Mouse (Mus musculus): ENCODE measurements around the gene Shisa9.

The Shisa9 gene

GRCm38 (mm10) chr16:12072573-12072972 is 88.7 kb downstream of the Shisa9 start:
- peak; percentile 52 for DNase-seq (ENCODE audit: low read depth, low spot score)

DNA sequence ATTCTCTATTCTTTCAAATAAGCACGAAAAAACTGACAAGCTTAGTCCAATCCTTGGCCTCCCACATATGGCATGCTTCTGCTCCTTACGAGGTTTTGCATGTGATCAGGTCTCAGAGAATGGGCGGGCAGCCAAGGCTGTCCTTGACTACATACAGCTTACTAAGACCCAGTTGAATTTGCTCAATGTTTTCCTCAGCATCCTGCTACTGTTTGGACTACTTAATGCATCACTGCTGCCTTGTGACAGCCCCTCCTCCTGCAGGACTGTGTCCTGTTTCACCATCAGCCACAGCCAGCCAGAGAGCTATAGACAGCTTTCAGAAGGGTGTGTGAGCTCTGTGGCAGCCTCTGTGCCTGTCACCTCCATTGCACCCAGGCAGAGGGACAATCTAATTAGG is 92.4 kb downstream of the Shisa9 start:
- DNase-seq (ENCODE audit: low read depth, low spot score) = peak; percentile 67

- DNase-seq (ENCODE audit: low read depth, low spot score) = no peak
Observed at GRCm38 (mm10) chr16:12076700-12077099, 92.8 kb downstream of the Shisa9 start.

DNA sequence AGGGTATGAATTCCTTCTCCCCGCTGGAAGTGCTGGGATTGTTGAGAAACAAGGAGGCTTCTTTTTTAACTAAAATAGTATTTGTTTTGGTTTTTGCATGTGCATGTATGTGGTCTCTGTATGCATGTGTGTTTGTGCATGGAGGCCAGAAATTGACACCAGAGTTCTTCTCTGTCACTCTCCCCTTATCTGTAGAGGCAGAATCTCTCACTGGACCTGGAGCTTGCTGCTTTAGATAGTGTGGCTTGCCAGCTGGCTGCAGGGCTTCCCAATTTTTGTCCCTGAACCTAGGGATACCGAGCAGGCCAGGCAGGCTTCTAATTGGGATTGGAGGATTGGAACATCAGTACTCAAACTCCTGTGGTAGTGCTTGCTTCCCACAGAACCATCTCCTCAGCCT is 99.2 kb downstream of the Shisa9 start:
- no peak for DNase-seq (ENCODE audit: low read depth, low spot score)

DNA sequence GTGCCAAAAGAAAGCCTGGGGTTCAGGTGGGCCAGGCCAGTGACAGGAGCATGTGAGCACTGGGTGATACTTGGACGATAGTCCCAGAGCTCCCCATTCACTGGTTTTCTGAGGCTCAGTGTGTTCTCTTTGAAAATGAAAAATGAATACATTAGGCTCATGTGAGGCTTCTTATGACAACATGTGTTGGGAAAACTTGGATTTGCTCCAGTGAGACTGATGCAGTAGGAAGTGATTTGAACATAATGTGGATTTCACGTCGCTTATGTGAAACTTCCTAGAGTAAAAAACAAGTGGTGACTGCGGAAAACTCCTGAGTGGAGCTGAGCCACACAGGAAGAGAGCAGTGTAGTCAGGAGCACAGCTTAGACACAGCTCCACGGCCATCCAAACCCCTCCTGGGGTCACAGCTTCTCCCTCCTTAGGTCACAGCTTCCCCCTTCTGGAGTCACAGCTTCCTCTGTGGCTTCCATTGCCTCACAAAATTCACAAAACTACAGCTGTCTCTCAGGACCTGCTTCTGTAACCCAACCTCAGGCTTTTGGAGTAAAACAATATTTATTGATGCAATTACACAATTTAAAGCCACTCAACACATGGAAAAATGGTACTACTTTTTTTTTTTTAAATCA is 106.8 kb downstream of the Shisa9 start:
- DNase-seq (ENCODE audit: low read depth, low spot score) = peak; percentile 71

GRCm38 (mm10) chr16:12093253-12093652 is 109.3 kb downstream of the Shisa9 start:
- no peak for DNase-seq (ENCODE audit: low read depth, low spot score)

GRCm38 (mm10) chr16:12094784-12095315 is 110.9 kb downstream of the Shisa9 start:
- DNase-seq (ENCODE audit: low read depth, low spot score) = peak; percentile 47

GRCm38 (mm10) chr16:12095365-12095764 is 111.5 kb downstream of the Shisa9 start:
- peak; percentile 63 for DNase-seq (ENCODE audit: low read depth, low spot score)

DNA sequence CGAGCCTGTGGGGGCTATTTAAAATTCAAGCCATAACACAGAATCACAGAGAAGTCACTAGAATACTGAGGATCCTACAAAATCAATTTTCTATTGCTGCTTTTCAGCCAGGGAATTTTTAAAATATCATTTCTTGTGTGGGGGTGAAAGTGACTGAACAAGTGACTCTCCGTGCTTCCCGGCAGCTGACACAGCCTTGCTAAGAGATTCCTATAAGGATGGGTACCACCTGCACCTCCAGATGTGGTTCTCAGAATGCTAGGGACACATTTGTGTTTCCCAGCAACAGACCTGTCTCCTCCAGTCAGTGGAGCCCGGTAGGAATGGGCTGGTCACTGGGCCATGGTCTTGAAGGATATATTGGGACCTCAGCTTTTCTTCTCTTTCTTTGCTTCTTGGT is 124.5 kb downstream of the Shisa9 start:
- DNase-seq (ENCODE audit: low read depth, low spot score) = peak; percentile 55

GRCm38 (mm10) chr16:12110851-12111437 is 127.0 kb downstream of the Shisa9 start:
- DNase-seq (ENCODE audit: low read depth, low spot score) = peak; percentile 65

- peak; percentile 41 for DNase-seq (ENCODE audit: low read depth, low spot score)
Observed at GRCm38 (mm10) chr16:12114396-12114795, 130.5 kb downstream of the Shisa9 start.

DNA sequence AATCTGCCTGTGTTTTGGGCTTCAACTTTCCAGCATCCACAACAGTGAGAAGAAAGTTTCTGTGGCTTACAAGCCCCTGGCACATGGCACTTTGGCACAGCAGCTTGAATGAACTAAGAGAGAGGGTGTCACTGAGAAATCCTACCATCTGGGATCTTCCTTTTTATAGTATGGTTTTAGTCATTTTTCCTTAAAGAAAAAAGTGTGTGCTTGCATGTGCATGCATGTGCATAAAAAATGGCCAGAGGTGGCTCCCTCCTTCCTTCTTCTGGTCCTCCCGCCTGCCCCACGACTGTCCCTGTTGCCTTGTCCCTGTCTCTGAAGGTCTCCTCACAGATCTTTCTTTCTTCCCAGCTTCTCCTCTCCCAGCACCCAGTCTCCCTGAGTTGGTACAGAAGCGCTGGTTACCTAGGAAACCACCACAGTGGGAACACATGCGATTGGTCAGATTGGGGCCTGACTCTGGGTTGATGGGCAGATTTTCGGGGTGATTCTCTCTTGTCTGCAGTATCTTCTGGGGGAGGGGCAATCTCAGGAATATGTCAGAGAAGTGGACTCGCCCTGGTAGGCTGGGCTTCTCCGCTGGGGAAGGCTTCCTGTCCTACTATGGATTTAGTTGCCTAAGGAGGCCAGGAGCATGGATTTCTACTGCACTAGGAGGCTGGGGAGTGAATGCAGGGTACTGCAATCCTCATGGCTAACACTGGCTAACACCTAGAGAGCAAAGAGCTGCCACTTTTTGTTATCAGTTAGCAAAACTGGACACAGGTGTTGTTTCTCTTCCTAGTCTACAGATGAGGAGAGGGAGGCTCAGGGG is 131.3 kb downstream of the Shisa9 start:
- DNase-seq (ENCODE audit: low read depth, low spot score) = peak; percentile 85

DNA sequence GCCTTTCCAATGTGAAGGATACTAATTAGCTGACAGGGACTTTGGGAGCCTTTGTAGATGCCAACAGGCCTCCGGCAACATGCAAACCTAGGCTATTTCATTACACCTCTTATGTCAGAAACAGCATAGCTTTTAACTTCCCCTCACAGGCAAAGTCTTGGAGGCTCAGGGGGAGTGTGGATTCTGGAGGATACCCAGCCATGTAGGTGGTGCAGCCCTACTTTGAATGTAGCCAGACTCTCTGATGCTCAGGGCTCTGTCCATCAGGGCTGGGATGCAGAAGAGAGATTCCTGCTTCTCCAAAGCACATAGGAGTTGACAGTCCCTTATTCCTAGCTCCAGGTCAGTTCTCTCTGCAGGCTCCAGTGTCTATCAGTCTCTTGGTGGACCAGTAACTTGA is 133.0 kb downstream of the Shisa9 start:
- peak; percentile 43 for DNase-seq (ENCODE audit: low read depth, low spot score)

GRCm38 (mm10) chr16:12119463-12119862 is 135.6 kb downstream of the Shisa9 start:
- DNase-seq (ENCODE audit: low read depth, low spot score) = peak; percentile 69

GRCm38 (mm10) chr16:12129782-12130181 is 145.9 kb downstream of the Shisa9 start:
- DNase-seq (ENCODE audit: low read depth, low spot score) = no peak

- peak; percentile 62 for DNase-seq (ENCODE audit: low read depth, low spot score)
Observed at GRCm38 (mm10) chr16:12146666-12147065, 162.8 kb downstream of the Shisa9 start.

DNA sequence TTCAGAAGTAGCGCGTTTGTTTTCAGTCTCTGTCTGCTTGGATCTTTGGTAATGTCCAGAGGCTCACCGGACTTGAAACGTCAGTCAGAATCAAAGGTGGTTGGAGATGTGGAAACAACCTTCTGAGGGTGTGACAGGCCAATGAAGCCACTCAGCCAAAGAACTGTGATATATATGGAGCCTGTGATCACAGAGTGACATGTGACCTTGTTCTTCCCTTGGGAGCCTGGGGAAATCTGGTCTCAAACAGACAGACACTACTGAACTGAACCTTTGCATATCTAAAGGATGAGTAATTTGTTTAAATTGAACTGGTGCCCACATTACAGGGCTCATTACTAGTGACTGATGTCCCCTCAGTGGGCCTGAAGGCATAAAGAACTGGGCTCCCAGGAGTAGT is 168.1 kb downstream of the Shisa9 start:
- no peak for DNase-seq (ENCODE audit: low read depth, low spot score)

GRCm38 (mm10) chr16:12154476-12154875 is 170.6 kb downstream of the Shisa9 start:
- DNase-seq (ENCODE audit: low read depth, low spot score) = peak; percentile 47

DNA sequence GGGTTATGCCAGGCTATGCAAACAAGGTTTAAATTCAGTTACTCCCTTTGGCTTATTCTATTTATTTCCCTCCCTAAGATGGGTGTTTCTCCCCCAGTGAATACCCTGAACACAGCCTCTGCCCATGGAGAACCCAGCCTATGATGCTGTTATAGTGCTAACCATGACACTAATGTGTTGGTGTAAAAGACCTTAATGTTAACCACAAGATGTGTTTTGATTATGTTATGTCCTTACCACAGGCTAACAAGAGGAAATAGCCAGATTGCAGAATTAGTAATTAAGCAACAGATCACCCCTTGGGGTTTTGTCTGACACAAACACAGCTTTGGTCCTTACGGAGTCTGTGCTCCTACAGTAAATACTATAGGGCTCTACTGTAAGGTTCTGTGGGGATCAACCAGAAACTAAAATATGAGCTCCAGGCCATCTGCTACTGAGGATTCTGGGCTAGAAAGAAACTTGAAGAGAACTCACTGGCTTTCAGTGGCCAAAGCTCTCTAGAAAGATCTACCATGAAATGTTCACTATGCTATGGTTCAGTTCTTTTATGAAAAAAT is 189.6 kb downstream of the Shisa9 start:
- no peak for DNase-seq (ENCODE audit: low read depth, low spot score)

DNA sequence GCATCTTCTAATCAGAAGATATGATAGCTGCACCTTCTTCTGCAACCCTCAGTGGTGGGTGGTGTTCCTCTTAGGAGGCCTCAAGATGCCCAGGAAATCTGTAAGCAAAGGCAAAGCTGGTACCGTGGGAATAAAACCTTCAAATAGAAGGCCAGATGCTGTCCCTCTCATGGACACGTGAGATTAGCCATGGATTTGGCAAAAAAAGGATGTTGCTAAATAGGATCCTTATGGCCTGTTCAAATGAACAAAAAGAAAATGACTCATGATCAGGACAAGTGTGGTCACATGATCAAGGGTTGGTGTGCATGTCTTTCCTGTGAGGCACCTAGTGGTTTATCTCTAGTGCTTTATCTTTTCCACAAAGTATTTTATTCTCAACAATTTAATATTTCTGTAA is 194.1 kb downstream of the Shisa9 start:
- peak; percentile 44 for DNase-seq (ENCODE audit: low read depth, low spot score)

DNA sequence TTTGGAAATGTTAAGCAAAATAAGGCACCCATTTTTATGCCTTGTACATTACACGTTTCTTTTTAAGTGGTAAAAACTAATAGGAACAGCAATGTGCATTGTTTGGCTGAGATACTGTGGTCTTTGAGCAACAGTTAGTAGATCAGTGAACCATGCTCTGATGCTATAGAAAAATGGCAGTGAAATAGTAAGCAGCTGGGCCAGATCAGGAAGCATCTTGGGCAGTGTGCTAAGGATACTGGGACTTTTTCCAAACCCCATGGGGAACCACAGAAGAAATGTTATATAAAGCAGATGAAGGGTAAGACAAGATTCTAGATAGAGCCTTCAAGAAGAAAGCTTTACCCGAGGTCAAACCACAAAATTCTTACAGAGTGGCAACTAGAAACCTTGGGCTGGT is 205.8 kb downstream of the Shisa9 start:
- DNase-seq (ENCODE audit: low read depth, low spot score) = peak; percentile 32

DNA sequence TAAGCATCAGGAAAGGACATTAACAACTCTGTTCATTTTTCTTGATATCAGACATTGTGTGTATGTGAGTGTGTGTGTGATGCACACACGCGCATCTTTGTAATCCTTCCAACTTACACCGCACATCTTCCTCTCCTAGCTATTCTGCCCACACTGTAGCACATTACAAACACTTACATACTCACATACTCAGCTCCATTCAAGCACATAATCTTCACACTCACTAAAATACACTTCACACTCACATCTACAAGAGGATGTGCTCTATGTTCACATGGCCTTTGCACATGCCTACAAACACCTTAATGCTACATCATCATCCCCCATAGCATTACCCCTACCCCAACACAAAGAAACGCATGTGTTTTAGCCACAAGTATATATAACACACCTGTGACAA is 212.9 kb downstream of the Shisa9 start:
- no peak for DNase-seq (ENCODE audit: low read depth, low spot score)

Measured in brain, adult 2 months (tissue).